Comparison of ENCODE assay signal across 22 mouse cellular contexts in genomic region chr2:60044540-60044939, GRCm38 (mm10).
DNase-seq lines count a peak whose midpoint lies in the region; ATAC-seq and TF ChIP-seq lines count a peak whose summit lies in the region.
"Had no signal": no experiment of that assay in that cellular context is flagged by ENCODE, and none has a peak within 500 bp of the region (broad histone marks: within the 10 kb centered on the region; RNA-seq: fewer than 3 reads in every experiment).

No protein-coding gene starts in this region.

- peak; percentile 26; the same call in 1 of the 2 replicates for TF ChIP-seq CTCF in intestine, postnatal 0 days (IDR thresholded peaks at IDR 0.05; ENCODE audit: low read depth)
- peak; percentile 29 for TF ChIP-seq CTCF in lung, postnatal 0 days (IDR thresholded peaks at IDR 0.05)

- DNase-seq in lung, postnatal 0 days (ENCODE audit: low spot score), result no peak
- DNase-seq in lung, postnatal 14 days, result no peak
- DNase-seq in ES-E14 (ENCODE audit: low read depth, low spot score), result no peak
- DNase-seq in splenic B cell, adult 2 months (ENCODE audit: low read depth, low spot score), result peak; percentile 33
- DNase-seq in urinary bladder, postnatal 4 days (ENCODE audit: low spot score in 2 of 2), result no peak
- DNase-seq: adrenal gland, postnatal 25 days; cerebellum, adult 9-11 months; gastrocnemius, postnatal 25 days; heart, adult 2 months; liver, embryonic 13.5 days; thymus, adult 2 months had no signal

- no peak overlapping the region for H3K4me2 ChIP-seq in intestine, postnatal 0 days (replicated peaks; ENCODE audit: low read depth)
- H3K4me2 ChIP-seq in intestine, embryonic 16.5 days (ENCODE audit: low read depth, low read length), result no peak overlapping the region
- no peak overlapping the region for H3K4me2 ChIP-seq in lung, postnatal 0 days (replicated peaks; ENCODE audit: low read depth, low read length)
- H3K4me2 ChIP-seq in kidney, embryonic 15.5 days, result no peak overlapping the region
- H3K4me2 ChIP-seq: forebrain, embryonic 15.5 days; hindbrain, embryonic 13.5 days; limb, embryonic 12.5 days; liver, embryonic 13.5 days; midbrain, embryonic 12.5 days had no signal

- in situ Hi-C loops in ES-E14 (cut with MboI; ENCODE audit: low sequenced_read_pairs in 2 of 2, unreplicated experiment in 2 of 2), result loop anchor here in 1 of 2 experiments (10.0 kb wide), 1 partner anchor 170 kb away; no protein-coding TSS in a partner anchor

- WGBS in intestine, postnatal 0 days, result 68% methylated on average over 2 of the region's 2 CpGs
- 69% methylated on average over 2 of the region's 2 CpGs for WGBS in intestine, embryonic 16.5 days
- WGBS in lung, postnatal 0 days, result 70% methylated on average over 2 of the region's 2 CpGs
- 76% methylated on average over 2 of the region's 2 CpGs for WGBS in kidney, embryonic 15.5 days

- ATAC-seq in intestine, postnatal 0 days, result no peak
- no peak for ATAC-seq in intestine, embryonic 16.5 days
- no peak for ATAC-seq in lung, postnatal 0 days
- no peak for ATAC-seq in kidney, embryonic 15.5 days (replicated peaks; ENCODE audit: low FRiP score)
- ATAC-seq: forebrain, embryonic 15.5 days; inflammation-experienced regulatory T-cells, adult 6 months had no signal

- H3K9ac ChIP-seq in intestine, postnatal 0 days (ENCODE audit: low read depth, low read length), result no peak overlapping the region
- no peak overlapping the region for H3K9ac ChIP-seq in intestine, embryonic 16.5 days (ENCODE audit: low read depth, low read length)
- no peak overlapping the region for H3K9ac ChIP-seq in lung, postnatal 0 days (replicated peaks; ENCODE audit: low read depth)
- no peak overlapping the region for H3K9ac ChIP-seq in ES-E14 (ENCODE audit: insufficient read depth, low read depth, low read length, poor library complexity, severe bottlenecking)
- no peak overlapping the region for H3K9ac ChIP-seq in kidney, embryonic 15.5 days
- H3K9ac ChIP-seq: forebrain, embryonic 15.5 days; hindbrain, embryonic 13.5 days; limb, embryonic 12.5 days; liver, embryonic 13.5 days; midbrain, embryonic 12.5 days had no signal

- H3K4me3 ChIP-seq in intestine, postnatal 0 days (ENCODE audit: low read depth, low read length), result no peak overlapping the region
- H3K4me3 ChIP-seq in intestine, embryonic 16.5 days (ENCODE audit: low read length), result no peak overlapping the region
- no peak overlapping the region for H3K4me3 ChIP-seq in lung, postnatal 0 days (ENCODE audit: low read depth, low read length)
- H3K4me3 ChIP-seq in ES-E14 (ENCODE audit: insufficient read depth in 1 of 2, low read depth in 1 of 2, low read length in 2 of 2, poor library complexity in 1 of 2, severe bottlenecking in 1 of 2), result no peak overlapping the region
- no peak overlapping the region for H3K4me3 ChIP-seq in kidney, embryonic 15.5 days (replicated peaks)
- H3K4me3 ChIP-seq: embryonic facial prominence, embryonic 10.5 days; forebrain, embryonic 15.5 days; heart, adult 2 months; hindbrain, embryonic 13.5 days; left cerebral cortex, adult 2 months; limb, embryonic 12.5 days; liver, embryonic 13.5 days; midbrain, embryonic 12.5 days had no signal

- TF ChIP-seq EP300 in lung, postnatal 0 days (IDR thresholded peaks at IDR 0.05), result no peak

- H3K27me3 ChIP-seq in intestine, postnatal 0 days (replicated peaks; ENCODE audit: control insufficient read depth, insufficient read depth, low read length), result no peaks in the 10 kb centered on the region
- H3K27me3 ChIP-seq in intestine, embryonic 16.5 days (replicated peaks; ENCODE audit: control insufficient read depth, insufficient read depth, low read length), result no peaks in the 10 kb centered on the region
- H3K27me3 ChIP-seq in lung, postnatal 0 days (replicated peaks; ENCODE audit: insufficient read depth, low read length), result no peaks in the 10 kb centered on the region
- H3K27me3 ChIP-seq in splenic B cell, adult 2 months (ENCODE audit: control insufficient read depth, insufficient read depth, low read length, poor library complexity, severe bottlenecking), result no peaks in the 10 kb centered on the region
- H3K27me3 ChIP-seq in kidney, embryonic 15.5 days, result no peaks in the 10 kb centered on the region
- H3K27me3 ChIP-seq: forebrain, embryonic 15.5 days; hindbrain, embryonic 13.5 days; limb, embryonic 12.5 days; liver, embryonic 13.5 days; midbrain, embryonic 12.5 days had no signal

- no peak overlapping the region for H3K27ac ChIP-seq in intestine, postnatal 0 days (ENCODE audit: low read depth, low read length)
- no peak overlapping the region for H3K27ac ChIP-seq in intestine, embryonic 16.5 days (ENCODE audit: low read length)
- no peak overlapping the region for H3K27ac ChIP-seq in lung, postnatal 0 days (ENCODE audit: low read length)
- H3K27ac ChIP-seq in ES-E14 (ENCODE audit: insufficient read depth, low read depth, low read length, poor library complexity, severe bottlenecking), result no peak overlapping the region
- no peak overlapping the region for H3K27ac ChIP-seq in kidney, embryonic 15.5 days
- H3K27ac ChIP-seq: embryonic facial prominence, embryonic 10.5 days; forebrain, embryonic 15.5 days; heart, adult 2 months; hindbrain, embryonic 13.5 days; kidney, postnatal 0 days; left cerebral cortex, adult 2 months; limb, embryonic 12.5 days; liver, embryonic 13.5 days; midbrain, embryonic 12.5 days had no signal

- H3K4me1 ChIP-seq in intestine, postnatal 0 days (replicated peaks; ENCODE audit: control insufficient read depth, insufficient read depth, low read length), result peaks cover 9% of the 10 kb centered on the region; the same call in 1 of the 2 replicates
- H3K4me1 ChIP-seq in intestine, embryonic 16.5 days (ENCODE audit: control insufficient read depth, insufficient read depth, low read length), result peaks cover 19% of the 10 kb centered on the region
- H3K4me1 ChIP-seq in lung, postnatal 0 days (ENCODE audit: insufficient read depth, low read depth, low read length), result peaks cover 6% of the 10 kb centered on the region; the same call in 1 of the 2 replicates
- peaks cover 0 to 4% of the 10 kb centered on the region in 2 experiments; a peak in 1 of 4 replicates for H3K4me1 ChIP-seq in ES-E14 (ENCODE audit: control insufficient read depth in 2 of 2, insufficient read depth in 2 of 2, low read length in 2 of 2, poor library complexity in 1 of 2)
- H3K4me1 ChIP-seq in kidney, embryonic 15.5 days, result 0 out of 2 replicates have a peak, but pooled peaks cover 3% of the 10 kb centered on the region

- no peaks in the 10 kb centered on the region for H3K36me3 ChIP-seq in intestine, postnatal 0 days (ENCODE audit: control insufficient read depth, insufficient read depth)
- no peaks in the 10 kb centered on the region for H3K36me3 ChIP-seq in intestine, embryonic 16.5 days (ENCODE audit: control insufficient read depth, insufficient read depth, low read length)
- no peaks in the 10 kb centered on the region for H3K36me3 ChIP-seq in lung, postnatal 0 days (ENCODE audit: insufficient read depth, low read length)
- no peaks in the 10 kb centered on the region for H3K36me3 ChIP-seq in ES-E14 (ENCODE audit: control insufficient read depth, insufficient read depth, low read length, poor library complexity, severe bottlenecking)
- no peaks in the 10 kb centered on the region for H3K36me3 ChIP-seq in splenic B cell, adult 2 months (ENCODE audit: control insufficient read depth, insufficient read depth, low read length, poor library complexity, severe bottlenecking)
- no peaks in the 10 kb centered on the region for H3K36me3 ChIP-seq in kidney, embryonic 15.5 days
- H3K36me3 ChIP-seq: forebrain, embryonic 15.5 days; hindbrain, embryonic 13.5 days; liver, embryonic 13.5 days; midbrain, embryonic 12.5 days had no signal

- no peaks in the 10 kb centered on the region for H3K9me3 ChIP-seq in intestine, postnatal 0 days (ENCODE audit: control insufficient read depth)
- H3K9me3 ChIP-seq in intestine, embryonic 16.5 days (ENCODE audit: control insufficient read depth, low read length), result no peaks in the 10 kb centered on the region
- H3K9me3 ChIP-seq in lung, postnatal 0 days (ENCODE audit: low read length), result no peaks in the 10 kb centered on the region
- no peaks in the 10 kb centered on the region for H3K9me3 ChIP-seq in ES-E14 (ENCODE audit: control insufficient read depth, insufficient read depth, low read depth, low read length)
- no peaks in the 10 kb centered on the region for H3K9me3 ChIP-seq in kidney, embryonic 15.5 days (replicated peaks)
- H3K9me3 ChIP-seq: embryonic facial prominence, embryonic 10.5 days; forebrain, embryonic 15.5 days; hindbrain, embryonic 13.5 days; limb, embryonic 12.5 days; liver, embryonic 13.5 days; midbrain, embryonic 12.5 days had no signal

TF ChIP-seq in ES-E14, 5 proteins besides CTCF, POLR2A, EP300 and RAD21:
- no peak for TF ChIP-seq HCFC1 (IDR thresholded peaks at IDR 0.05; ENCODE audit: borderline replicate concordance, insufficient read depth, low read length)
- TF ChIP-seq ZNF384 (IDR thresholded peaks at IDR 0.05; ENCODE audit: low read depth, low read length), result no peak
- no peak for TF ChIP-seq CHD2 (IDR thresholded peaks at IDR 0.05; ENCODE audit: low read depth, low read length)
- TF ChIP-seq MAFK (IDR thresholded peaks at IDR 0.05; ENCODE audit: insufficient read depth, low read depth, low read length), result 0 out of 2 replicates have a peak, but pooled peaks have one; percentile 13
- peak; percentile 29; the same call in 1 of the 2 replicates for TF ChIP-seq ZC3H11A (IDR thresholded peaks at IDR 0.05; ENCODE audit: borderline replicate concordance, low read depth, low read length)
